Mouse (Mus musculus) embryonic facial prominence, embryonic 13.5 days (tissue): ENCODE measurements around the gene Mpped1. TPM values are rescaled to one million over a fixed set of nuclear protein-coding genes. Genes with fewer than 3 reads are reported as not detected.

Source experiments
- ATAC-seq: fragments of 200-750 bp; cut with Nextera tagmentation; 2 replicates; pipeline ENCODE4 v1.8.0; 2017; ENCODE audit warnings: low read depth; ENCODE audit not compliant: insufficient number of reproducible peaks, insufficient read depth, low FRiP score, low TSS enrichment
- H3K27ac ChIP-seq: fragments of 300-500 bp; sonication (generic); 2 replicates; pipeline ENCODE4 v1.5.1; 2015; ENCODE audit warnings: moderate library complexity, mild to moderate bottlenecking, inconsistent platforms
- H3K27me3 ChIP-seq: fragments of 300-500 bp; sonication (generic); 2 replicates; pipeline ENCODE4 v1.6.1; 2015; ENCODE audit warnings: mild to moderate bottlenecking, inconsistent platforms
- H3K36me3 ChIP-seq: fragments of 300-500 bp; sonication (generic); 2 replicates; pipeline ENCODE4 v1.6.1; 2015; ENCODE audit warnings: mild to moderate bottlenecking, inconsistent platforms
- H3K4me1 ChIP-seq: fragments of 300-500 bp; sonication (generic); 2 replicates; pipeline ENCODE4 v1.6.1; 2015; ENCODE audit warnings: inconsistent platforms
- H3K4me2 ChIP-seq: fragments of 300-500 bp; sonication (generic); 2 replicates; pipeline ENCODE4 v1.6.1; 2015; ENCODE audit warnings: moderate library complexity, mild to moderate bottlenecking, inconsistent platforms
- H3K4me3 ChIP-seq: fragments of 300-500 bp; sonication (generic); 2 replicates; pipeline ENCODE4 v1.5.1; 2015; ENCODE audit warnings: mild to moderate bottlenecking, inconsistent platforms
- H3K9ac ChIP-seq: fragments of 300-500 bp; sonication (generic); 2 replicates; pipeline ENCODE4 v1.6.1; 2015; ENCODE audit warnings: mild to moderate bottlenecking, inconsistent platforms
- H3K9me3 ChIP-seq: fragments of 300-500 bp; sonication (generic); 2 replicates; pipeline ENCODE4 v1.6.1; 2016; ENCODE audit warnings: inconsistent platforms
- WGBS: fragments of 180-500 bp; shearing (Covaris S2); methylation state at CpG from one replicate; pipeline ENCODE4 v1.1.7; 2015; ENCODE audit warnings: mixed read lengths; 5-methylcytosine and 5-hydroxymethylcytosine counted together
- polyA plus RNA-seq: library from polyadenylated mRNA; unstranded; fragments of >200 nt; fragmentation: Nextera tagmentation; extraction: Ambion mirVana; gene quantifications from 2 replicates; pipeline ENCODE4 v1.2.1, GENCODE M21; 2015

The Mpped1 gene
- 12.1 and 12.8 TPM in 2 replicates for polyA plus RNA-seq

- Histone ChIP-seq H3K9me3 (no peaks in the 10 kb centered on the region), H3K4me3 (peak within 1 kb of the TSS; percentile 70), H3K4me1 (peaks cover 20% of the 10 kb centered on the region), H3K9ac (peak within 1 kb of the TSS; percentile 80), H3K36me3 (no peaks in the 10 kb centered on the region), H3K27me3 (peaks cover 62% of the 10 kb centered on the region), H3K27ac (no peak within 1 kb of the TSS; the same call in 1 of the 2 replicates), H3K4me2 (peak within 1 kb of the TSS; percentile 91)
- no peak for ATAC-seq
- 4% methylated on average over 33 of the region's 37 CpGs for WGBS
Observed at GRCm38 (mm10) chr15:83779387-83779786, at the start of gene Mpped1. Mpped1 (plus strand) TSS chr15:83779467.

GRCm38 (mm10) chr15:83740676-83741422 lies 38.4 kb upstream of the Mpped1 start:
- 10% methylated on average over 21 of the region's 21 CpGs for WGBS
- H3K4me3 ChIP-seq: no peak overlapping the region
- peak overlapping the region; percentile 36; the same call in 1 of the 2 replicates for H3K9ac ChIP-seq
- H3K36me3 ChIP-seq: no peaks in the 10 kb centered on the region
- peaks cover 32% of the 10 kb centered on the region for H3K4me1 ChIP-seq
- H3K27ac ChIP-seq: peak overlapping the region; percentile 90
- no peak for ATAC-seq
- H3K4me2 ChIP-seq: peak overlapping the region; percentile 34
- no peaks in the 10 kb centered on the region for H3K27me3 ChIP-seq
- no peaks in the 10 kb centered on the region for H3K9me3 ChIP-seq

- no peak overlapping the region for H3K4me3 ChIP-seq
- no peak overlapping the region for H3K4me2 ChIP-seq
- peak overlapping the region; percentile 90 for H3K27ac ChIP-seq
- no peaks in the 10 kb centered on the region for H3K36me3 ChIP-seq
- WGBS: 94% methylated on average over 1 of the region's 1 CpGs
- peaks cover 34% of the 10 kb centered on the region for H3K4me1 ChIP-seq
- no peak for ATAC-seq
- H3K9me3 ChIP-seq: no peaks in the 10 kb centered on the region
- H3K27me3 ChIP-seq: no peaks in the 10 kb centered on the region
- no peak overlapping the region for H3K9ac ChIP-seq
Observed at GRCm38 (mm10) chr15:83742018-83742417, 37.2 kb upstream of the Mpped1 start.

- no peak overlapping the region for H3K4me2 ChIP-seq
Observed at GRCm38 (mm10) chr15:83746311-83746710, 33.0 kb upstream of the Mpped1 start.

GRCm38 (mm10) chr15:83748986-83749385 lies 30.3 kb upstream of the Mpped1 start:
- no peak for ATAC-seq
- 77% methylated on average over 6 of the region's 6 CpGs for WGBS

More at GRCm38 (mm10) chr15:83746311-83746710, 33.0 kb upstream of the Mpped1 start:
- Histone ChIP-seq H3K9ac (no peak overlapping the region), H3K9me3 (no peaks in the 10 kb centered on the region), H3K27me3 (no peaks in the 10 kb centered on the region), H3K36me3 (no peaks in the 10 kb centered on the region), H3K4me1 (peaks cover 25% of the 10 kb centered on the region), H3K4me3 (no peak overlapping the region), H3K27ac (peak overlapping the region; percentile 78)
- ATAC-seq: no peak
- WGBS: 50% methylated on average over 16 of the region's 16 CpGs

GRCm38 (mm10) chr15:83749436-83749835 lies 29.8 kb upstream of the Mpped1 start:
- ATAC-seq: no peak
- WGBS: 63% methylated on average over 9 of the region's 9 CpGs
- H3K9ac ChIP-seq: no peak overlapping the region
- no peak overlapping the region for H3K4me3 ChIP-seq
- no peak overlapping the region for H3K27ac ChIP-seq
- no peaks in the 10 kb centered on the region for H3K9me3 ChIP-seq
- H3K4me1 ChIP-seq: peaks cover 15% of the 10 kb centered on the region
- H3K36me3 ChIP-seq: no peaks in the 10 kb centered on the region
- H3K27me3 ChIP-seq: no peaks in the 10 kb centered on the region
- H3K4me2 ChIP-seq: no peak overlapping the region

More at GRCm38 (mm10) chr15:83748986-83749385, 30.3 kb upstream of the Mpped1 start:
- Histone ChIP-seq H3K4me1 (peaks cover 15% of the 10 kb centered on the region), H3K9ac (no peak overlapping the region), H3K36me3 (no peaks in the 10 kb centered on the region), H3K9me3 (no peaks in the 10 kb centered on the region), H3K4me3 (no peak overlapping the region), H3K27me3 (no peaks in the 10 kb centered on the region), H3K27ac (no peak overlapping the region), H3K4me2 (no peak overlapping the region)

GRCm38 (mm10) chr15:83756742-83757141 lies 22.5 kb upstream of the Mpped1 start:
- H3K4me2 ChIP-seq: no peak overlapping the region
- H3K4me3 ChIP-seq: no peak overlapping the region
- no peaks in the 10 kb centered on the region for H3K4me1 ChIP-seq
- H3K9ac ChIP-seq: no peak overlapping the region
- H3K9me3 ChIP-seq: no peaks in the 10 kb centered on the region
- no peaks in the 10 kb centered on the region for H3K36me3 ChIP-seq
- ATAC-seq: no peak
- H3K27ac ChIP-seq: no peak overlapping the region
- 21% methylated on average over 9 of the region's 9 CpGs for WGBS
- 0 out of 2 replicates have a peak, but pooled peaks cover 6% of the 10 kb centered on the region for H3K27me3 ChIP-seq

- WGBS: 11% methylated on average over 4 of the region's 4 CpGs
- Histone ChIP-seq H3K9ac (no peak overlapping the region), H3K36me3 (no peaks in the 10 kb centered on the region), H3K27ac (no peak overlapping the region), H3K27me3 (0 out of 2 replicates have a peak, but pooled peaks cover 6% of the 10 kb centered on the region), H3K4me3 (no peak overlapping the region), H3K4me1 (no peaks in the 10 kb centered on the region), H3K4me2 (no peak overlapping the region), H3K9me3 (no peaks in the 10 kb centered on the region)
- ATAC-seq: no peak
Observed at GRCm38 (mm10) chr15:83758958-83759357, 20.3 kb upstream of the Mpped1 start.

- Histone ChIP-seq H3K4me2 (no peak overlapping the region), H3K9ac (no peak overlapping the region), H3K27me3 (0 out of 2 replicates have a peak, but pooled peaks cover 6% of the 10 kb centered on the region), H3K4me3 (no peak overlapping the region), H3K36me3 (no peaks in the 10 kb centered on the region), H3K4me1 (peaks cover 4% of the 10 kb centered on the region; the same call in 1 of the 2 replicates), H3K9me3 (no peaks in the 10 kb centered on the region), H3K27ac (no peak overlapping the region)
- ATAC-seq: peak; percentile 44; the same call in 1 of the 2 replicates
- WGBS: 6% methylated on average over 10 of the region's 10 CpGs
Observed at GRCm38 (mm10) chr15:83760683-83761082, 18.6 kb upstream of the Mpped1 start.

GRCm38 (mm10) chr15:83761512-83761911 lies 17.8 kb upstream of the Mpped1 start:
- no peak for ATAC-seq
- H3K27ac ChIP-seq: no peak overlapping the region
- 89% methylated on average over 13 of the region's 13 CpGs for WGBS

GRCm38 (mm10) chr15:83765388-83766029 lies 13.8 kb upstream of the Mpped1 start:
- Histone ChIP-seq H3K27me3 (peaks cover 3% of the 10 kb centered on the region; the same call in 1 of the 2 replicates), H3K9me3 (no peaks in the 10 kb centered on the region), H3K27ac (no peak overlapping the region), H3K4me3 (no peak overlapping the region), H3K36me3 (no peaks in the 10 kb centered on the region), H3K4me2 (no peak overlapping the region), H3K9ac (no peak overlapping the region), H3K4me1 (peaks cover 7% of the 10 kb centered on the region; the same call in 1 of the 2 replicates)
- 15% methylated on average over 6 of the region's 6 CpGs for WGBS
- no peak for ATAC-seq

More at GRCm38 (mm10) chr15:83761512-83761911, 17.8 kb upstream of the Mpped1 start:
- peaks cover 6% of the 10 kb centered on the region; the same call in 1 of the 2 replicates for H3K27me3 ChIP-seq
- H3K36me3 ChIP-seq: no peaks in the 10 kb centered on the region
- no peaks in the 10 kb centered on the region for H3K9me3 ChIP-seq
- H3K4me2 ChIP-seq: no peak overlapping the region
- peaks cover 7% of the 10 kb centered on the region; the same call in 1 of the 2 replicates for H3K4me1 ChIP-seq
- H3K4me3 ChIP-seq: no peak overlapping the region
- H3K9ac ChIP-seq: no peak overlapping the region
